Mouse (Mus musculus): ENCODE measurements around the gene Wasf2.
"Not testable (repeated sequence)": the region's sequence is repeated elsewhere in the genome, so short reads cannot be mapped to it uniquely, and the experiment has no call there.

The Wasf2 gene

GRCm38 (mm10) chr4:133129931-133130889 is at the start of gene Wasf2:
TSS of gene Wasf2 (plus strand) at chr4:133130505.
- peak; percentile 95 for DNase-seq (ENCODE audit: low read depth, low spot score)

GRCm38 (mm10) chr4:133080862-133081261 is 49.4 kb upstream of the Wasf2 start:
- DNase-seq (ENCODE audit: low read depth, low spot score): no peak

- DNase-seq (ENCODE audit: low read depth, low spot score): no peak
Measured at GRCm38 (mm10) chr4:133082216-133082773, 48.0 kb upstream of the Wasf2 start.

- DNase-seq (ENCODE audit: low read depth, low spot score): peak; percentile 31
Measured at GRCm38 (mm10) chr4:133083991-133084861, 46.1 kb upstream of the Wasf2 start.

GRCm38 (mm10) chr4:133085011-133085782 is 45.1 kb upstream of the Wasf2 start:
- peak; percentile 81 for DNase-seq (ENCODE audit: low read depth, low spot score)

GRCm38 (mm10) chr4:133085783-133086342 is 44.4 kb upstream of the Wasf2 start:
- peak; percentile 79 for DNase-seq (ENCODE audit: low read depth, low spot score)

- peak; percentile 31 for DNase-seq (ENCODE audit: low read depth, low spot score)
Measured at GRCm38 (mm10) chr4:133087177-133087714, 43.1 kb upstream of the Wasf2 start.

GRCm38 (mm10) chr4:133087835-133088234 is 42.5 kb upstream of the Wasf2 start:
- DNase-seq (ENCODE audit: low read depth, low spot score): peak; percentile 67

GRCm38 (mm10) chr4:133089319-133089718 is 41.0 kb upstream of the Wasf2 start:
- no peak for DNase-seq (ENCODE audit: low read depth, low spot score)

- DNase-seq (ENCODE audit: low read depth, low spot score): no peak
Measured at GRCm38 (mm10) chr4:133089802-133090201, 40.5 kb upstream of the Wasf2 start.

- no peak for DNase-seq (ENCODE audit: low read depth, low spot score)
Measured at GRCm38 (mm10) chr4:133090276-133090719, 40.0 kb upstream of the Wasf2 start.

GRCm38 (mm10) chr4:133090720-133091458 is 39.4 kb upstream of the Wasf2 start:
- peak; percentile 64 for DNase-seq (ENCODE audit: low read depth, low spot score)

- DNase-seq (ENCODE audit: low read depth, low spot score): no peak
Measured at GRCm38 (mm10) chr4:133091459-133091785, 38.9 kb upstream of the Wasf2 start.

- peak; percentile 79 for DNase-seq (ENCODE audit: low read depth, low spot score)
Measured at GRCm38 (mm10) chr4:133092453-133092901, 37.8 kb upstream of the Wasf2 start.

GRCm38 (mm10) chr4:133093056-133093455 is 37.2 kb upstream of the Wasf2 start:
- DNase-seq (ENCODE audit: low read depth, low spot score): no peak

- DNase-seq (ENCODE audit: low read depth, low spot score): no peak
Measured at GRCm38 (mm10) chr4:133093481-133094033, 36.7 kb upstream of the Wasf2 start.

GRCm38 (mm10) chr4:133094255-133094654 is 36.0 kb upstream of the Wasf2 start:
- DNase-seq (ENCODE audit: low read depth, low spot score): no peak

GRCm38 (mm10) chr4:133094936-133095733 is 35.2 kb upstream of the Wasf2 start:
- DNase-seq (ENCODE audit: low read depth, low spot score): peak; percentile 73

- not testable (repeated sequence) for DNase-seq (ENCODE audit: low read depth, low spot score)
Measured at GRCm38 (mm10) chr4:133095734-133096065, 34.6 kb upstream of the Wasf2 start.
